Mouse (Mus musculus) megakaryocyte-erythroid progenitor cell, adult 5-6 weeks (primary cell): ENCODE measurements around the gene Syde1. TPM values are rescaled to one million over a fixed set of nuclear protein-coding genes. Genes with fewer than 3 reads are reported as not detected.
"Not testable (repeated sequence)": the region's sequence is repeated elsewhere in the genome, so short reads cannot be mapped to it uniquely, and the experiment has no call there.

Experiments used
- ATAC-seq: replicated peaks from 2 replicates; pipeline ENCODE4 v1.8.0; 2016; ENCODE audit warnings: mild to moderate bottlenecking, inconsistent platforms; ENCODE audit not compliant: severe bottlenecking, poor library complexity, low FRiP score, low TSS enrichment
- total RNA-seq, 2 experiments: library from RNA; stranded (forward) in 1 of 2; stranded (reverse) in 1 of 2; fragments of 200-1000, 215-1000 nt in 1 of 2; fragments of >200 nt in 1 of 2; fragmentation: Nextera tagmentation in 1 of 2; gene quantifications; 2 replicates each; pipeline ENCODE4 v1.2.3; 2014 to 2017

Gene Syde1
- 0.32 TPM in 1 of 2 replicates, not detected in the other for total RNA-seq (2014; fragmentation: Nextera tagmentation)
- not detected in 2 replicates for total RNA-seq (2017)

DNA sequence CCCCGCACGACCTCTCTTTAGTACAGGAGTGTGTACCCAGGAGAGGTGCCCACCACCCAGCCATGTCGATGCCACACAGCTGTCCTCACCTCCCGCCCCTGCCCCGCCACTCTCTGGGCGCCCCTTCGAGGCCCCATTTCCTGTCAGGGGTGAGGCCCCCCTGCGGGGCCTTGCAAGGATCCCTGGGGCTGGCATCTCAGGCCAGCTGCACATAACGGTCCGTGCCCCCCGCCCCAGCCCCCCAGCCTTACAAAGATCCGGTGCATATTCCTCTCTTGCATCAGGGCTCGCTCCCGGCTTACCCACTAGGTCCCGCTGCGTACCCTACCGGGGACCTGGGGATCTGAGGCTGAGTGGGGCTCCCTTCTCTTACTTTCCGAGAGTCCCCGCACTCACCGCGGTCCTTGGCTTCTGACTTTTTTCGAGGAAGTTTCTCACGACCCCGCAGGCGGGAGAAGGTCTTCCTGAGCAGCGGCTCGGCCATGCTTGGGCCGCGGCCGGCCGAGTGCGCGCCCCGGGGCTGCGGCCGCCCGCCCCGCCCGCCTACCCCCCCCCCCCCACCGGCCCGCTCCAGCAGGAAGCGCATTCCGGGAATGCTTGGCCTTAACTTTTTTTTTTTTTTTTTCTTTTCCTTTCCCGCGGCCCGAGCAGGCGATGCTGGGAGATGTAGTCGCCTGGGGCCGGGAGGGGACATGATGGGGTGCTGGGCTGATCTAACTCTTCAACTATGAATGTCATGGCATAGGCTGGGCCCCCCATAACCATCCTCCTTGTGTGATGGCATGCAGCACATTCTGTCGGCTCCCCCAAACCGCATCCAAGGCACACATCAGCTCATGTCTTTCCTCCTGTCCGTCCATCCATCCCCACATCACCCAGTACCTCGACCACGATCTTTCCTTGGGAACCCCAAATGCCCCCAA is at the start of gene Syde1:
TSS of gene Syde1 (minus strand) at position 559 of the 923 bp plus-strand sequence.
- ATAC-seq: no peak; the same call in 1 of the 2 replicates

DNA sequence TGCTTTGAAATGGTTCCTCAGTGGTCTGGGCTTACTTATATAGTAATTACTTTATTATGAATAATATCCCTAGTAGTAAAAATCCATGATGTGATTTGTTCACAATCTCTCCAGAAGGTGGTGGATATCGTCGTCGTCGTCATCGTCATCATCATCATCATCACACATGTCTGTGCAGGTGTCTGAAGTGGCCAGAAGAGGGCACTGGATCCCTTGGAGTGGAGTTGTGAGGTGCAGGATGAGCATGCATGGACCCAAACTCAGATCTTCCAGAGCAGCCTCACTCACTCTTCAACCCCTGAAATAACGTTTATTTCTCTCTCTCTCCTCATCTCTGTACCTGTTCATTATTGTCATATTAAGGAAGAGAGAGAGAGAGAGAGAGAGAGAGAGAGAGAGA is 40.5 kb upstream of the Syde1 start:
- peak; percentile 84 for ATAC-seq

DNA sequence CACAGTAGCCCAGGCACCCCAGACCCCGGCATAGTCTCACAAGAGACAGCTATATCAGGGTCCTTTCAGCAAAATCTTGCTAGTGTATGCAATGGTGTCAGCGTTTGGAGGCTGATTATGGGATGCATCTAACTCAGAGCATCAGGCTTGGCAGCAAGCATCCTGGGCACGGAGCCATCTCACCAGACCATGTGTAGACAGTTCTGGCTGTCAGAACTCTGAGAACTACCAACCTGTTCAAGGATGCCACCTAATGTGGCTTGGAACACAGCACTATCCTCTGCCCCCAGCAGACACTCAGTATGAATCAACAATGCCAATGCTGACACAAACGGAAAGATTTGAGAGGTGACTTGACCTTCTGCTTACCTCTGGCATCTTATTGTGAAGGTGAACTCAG is 38.4 kb upstream of the Syde1 start:
- no peak for ATAC-seq

DNA sequence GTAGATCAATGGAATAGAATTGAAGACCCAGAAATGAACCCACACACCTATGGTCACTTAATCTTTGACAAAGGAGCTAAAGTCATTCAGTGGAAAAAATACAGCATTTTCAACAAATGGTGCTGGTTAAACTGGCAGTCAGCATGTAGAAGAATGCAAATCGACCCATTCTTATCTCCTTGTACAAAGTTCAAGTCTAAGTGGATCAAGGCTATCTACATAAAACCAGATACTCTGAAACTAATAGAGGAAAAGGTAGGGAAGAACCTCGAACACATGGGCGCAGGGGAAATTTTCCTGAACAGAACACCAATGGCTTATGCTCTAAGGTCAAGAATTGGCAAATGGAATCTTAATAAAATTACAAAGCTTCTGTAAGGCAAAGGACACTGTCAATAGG is 31.4 kb upstream of the Syde1 start:
- not testable (repeated sequence) for ATAC-seq

DNA sequence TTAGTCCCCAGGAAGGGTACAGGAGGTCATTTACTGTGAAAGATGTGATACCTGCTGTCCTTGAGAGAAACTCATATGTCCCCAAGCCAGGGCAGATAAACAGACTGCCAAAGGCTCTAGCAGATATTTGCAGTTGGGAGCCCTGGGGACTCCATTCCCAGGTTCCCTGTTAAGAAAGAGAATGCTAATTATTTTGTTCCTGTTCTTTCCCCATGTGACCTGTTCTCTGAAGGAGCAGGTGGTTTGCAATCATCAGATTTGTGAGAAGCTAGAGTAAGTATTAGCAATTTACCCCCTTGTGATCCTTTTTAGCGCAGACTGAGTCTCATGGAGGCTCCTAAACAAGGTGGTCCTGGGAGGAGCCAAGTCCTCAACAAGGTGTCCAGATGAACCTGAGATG is 26.2 kb upstream of the Syde1 start, which contains the start of gene Olfr1357:
TSS of gene Olfr1357 (minus strand) at position 101 of the 400 bp plus-strand sequence.
- ATAC-seq: no peak

DNA sequence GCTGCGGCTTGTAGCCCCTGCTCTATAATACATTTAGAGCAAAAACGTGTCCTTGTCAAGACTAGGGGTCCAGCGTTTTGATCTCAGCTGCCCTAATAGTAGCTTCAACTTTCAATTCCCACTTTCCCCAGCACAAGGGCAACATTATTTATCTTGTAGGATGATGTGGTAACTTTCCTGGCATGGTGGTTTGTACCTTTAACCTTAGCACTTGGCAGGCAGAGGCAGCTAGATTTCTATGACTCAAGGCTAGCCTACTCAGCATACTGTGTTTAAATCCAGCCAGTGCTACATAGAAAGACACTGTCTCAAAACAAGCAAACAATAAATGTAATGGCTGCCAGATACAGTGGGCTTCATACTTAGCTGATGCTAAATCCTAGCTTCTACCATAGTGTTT is 15.8 kb upstream of the Syde1 start:
- no peak for ATAC-seq

DNA sequence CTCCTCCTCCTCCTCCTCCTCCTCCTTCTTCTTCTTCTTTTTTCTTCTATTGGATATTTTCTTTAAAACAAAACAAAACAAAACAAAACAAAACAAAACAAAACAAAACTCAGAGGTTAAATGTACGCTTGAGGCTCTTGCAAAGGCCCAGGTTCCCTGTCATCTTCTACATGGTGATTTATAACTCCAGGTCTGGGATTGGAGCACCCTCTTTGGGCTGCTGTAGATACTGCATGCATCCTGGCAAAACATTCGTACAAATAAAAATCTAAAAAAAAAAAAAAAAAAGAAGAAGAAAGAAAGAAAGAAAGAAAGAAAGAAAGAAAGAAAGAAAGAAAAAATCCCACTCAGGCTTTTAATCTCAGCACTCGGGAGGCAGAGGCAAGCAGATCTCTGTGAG is 13.3 kb upstream of the Syde1 start:
- ATAC-seq: peak; percentile 74; the same call in 1 of the 2 replicates

DNA sequence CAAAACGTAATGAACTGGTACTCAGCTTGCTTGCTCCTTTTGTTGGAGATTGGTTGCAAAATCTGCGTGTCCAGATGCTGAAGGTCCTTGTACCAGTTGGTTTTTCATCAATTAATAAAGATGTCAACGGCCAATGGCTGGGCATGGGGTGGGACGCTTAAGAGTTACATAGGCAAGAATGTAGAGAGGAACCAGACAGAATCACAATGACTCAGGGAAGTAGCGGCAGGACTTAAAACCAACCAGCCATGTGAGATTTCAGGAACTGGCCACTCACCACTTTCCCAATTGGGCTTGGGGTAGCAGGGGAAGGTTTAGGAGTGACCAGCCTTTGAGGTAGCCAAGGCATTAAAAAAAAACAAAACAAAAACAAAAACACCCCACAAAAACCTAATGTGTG is 8.1 kb upstream of the Syde1 start:
- ATAC-seq: no peak

DNA sequence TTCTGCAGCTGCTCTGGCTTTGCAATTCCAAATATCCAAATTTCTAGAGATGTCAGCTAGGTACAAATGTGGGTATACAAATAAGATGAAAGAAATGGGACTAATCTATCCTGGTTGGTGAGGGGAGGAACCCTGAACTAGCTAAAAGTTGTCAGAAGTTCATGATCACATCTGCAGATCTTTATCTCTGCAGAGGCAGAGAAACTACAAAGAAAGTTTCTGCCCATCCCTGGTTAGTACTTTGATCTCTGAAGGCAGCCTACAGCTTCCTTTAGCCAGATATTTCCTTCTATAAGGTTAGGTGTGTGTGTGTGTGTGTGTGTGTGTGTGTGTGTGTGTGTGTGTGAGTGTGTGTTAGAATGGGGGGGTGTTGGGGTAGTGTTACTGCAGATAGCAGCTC is 2.8 kb upstream of the Syde1 start:
- no peak for ATAC-seq

DNA sequence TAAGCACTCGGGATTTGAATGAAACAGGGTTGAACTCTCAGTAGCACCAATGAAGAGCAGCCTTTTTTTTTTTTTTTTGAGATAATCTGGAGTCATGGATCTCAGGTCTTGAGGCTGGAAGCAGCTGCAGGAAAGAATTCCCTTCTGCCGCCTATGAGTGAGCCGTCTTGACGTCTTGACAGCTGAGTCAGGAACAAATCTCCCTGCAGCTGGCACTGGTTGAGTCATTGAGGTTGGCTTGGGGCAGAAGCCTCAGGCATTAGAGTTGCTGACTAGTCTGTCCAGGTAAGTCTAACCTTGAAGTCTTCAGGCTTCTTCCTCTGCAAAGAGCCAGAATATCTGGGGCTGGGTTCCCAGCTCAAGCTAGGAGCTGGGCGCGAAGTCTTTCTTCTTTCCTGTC is 2.4 kb upstream of the Syde1 start:
- ATAC-seq: no peak

DNA sequence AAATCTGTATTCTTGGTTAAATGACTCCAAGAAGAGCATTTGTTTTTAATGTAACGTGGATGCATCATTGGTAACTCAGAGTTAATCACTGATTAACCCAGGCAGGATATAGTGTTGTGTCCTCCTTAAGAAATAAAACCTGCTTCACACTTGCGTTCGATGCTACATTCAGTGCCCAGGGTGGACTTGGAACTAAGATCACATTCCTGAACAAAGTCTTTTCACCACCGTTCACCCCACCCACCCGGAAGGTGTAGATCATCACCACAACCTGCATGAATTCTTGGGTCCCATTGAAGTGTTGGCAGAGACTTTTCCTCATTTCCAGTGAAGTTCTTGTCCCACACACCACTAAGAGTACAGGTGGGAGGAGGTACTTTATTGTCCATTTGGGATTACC is 2.0 kb upstream of the Syde1 start:
- no peak for ATAC-seq

DNA sequence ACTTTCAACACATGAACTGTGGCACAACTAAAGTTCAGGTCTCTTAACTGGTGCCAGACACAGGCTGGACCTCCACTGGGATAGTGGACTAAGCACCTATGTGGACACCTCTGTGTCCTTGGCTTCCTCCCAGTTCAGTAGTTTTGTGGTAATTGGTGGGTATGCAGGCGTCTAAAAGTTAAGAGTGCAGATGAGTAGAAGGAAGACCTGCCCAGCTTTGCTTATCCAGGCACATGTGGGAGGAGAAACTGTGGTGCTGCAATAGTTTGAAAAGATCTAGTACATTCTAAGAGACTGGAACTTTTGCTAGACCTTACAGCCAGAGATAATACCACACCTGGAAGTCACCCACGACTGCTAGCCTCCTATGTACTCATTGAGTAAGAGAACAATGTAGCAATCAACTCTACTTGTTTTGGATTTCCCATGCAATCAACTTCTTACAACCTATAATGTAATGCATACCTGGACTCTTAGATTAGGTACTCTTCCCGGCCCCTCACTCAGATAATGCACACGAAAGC is 1.2 kb upstream of the Syde1 start:
- ATAC-seq: no peak

DNA sequence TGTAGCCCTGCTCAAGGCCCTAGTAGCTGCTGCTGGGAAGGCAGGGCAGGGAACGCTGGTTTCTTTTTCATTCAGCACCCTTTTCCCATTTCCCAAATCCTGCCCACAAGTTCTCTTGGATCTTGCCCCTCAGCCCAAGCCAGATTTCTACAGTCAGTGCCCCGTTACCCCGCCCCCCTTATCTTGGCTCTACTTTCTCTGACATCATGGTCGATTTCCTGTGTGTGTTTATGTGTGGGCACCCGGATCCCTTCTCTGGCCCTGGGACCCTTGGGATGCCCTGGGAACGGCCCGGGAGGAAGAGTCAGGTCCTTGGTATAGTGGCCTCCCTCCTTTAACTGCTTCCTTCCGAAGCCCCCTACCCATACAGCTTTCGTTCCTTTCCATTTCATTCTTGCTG is 1.0 kb downstream of the Syde1 start:
- ATAC-seq: 0 out of 2 replicates have a peak, but pooled peaks have one; percentile 35

DNA sequence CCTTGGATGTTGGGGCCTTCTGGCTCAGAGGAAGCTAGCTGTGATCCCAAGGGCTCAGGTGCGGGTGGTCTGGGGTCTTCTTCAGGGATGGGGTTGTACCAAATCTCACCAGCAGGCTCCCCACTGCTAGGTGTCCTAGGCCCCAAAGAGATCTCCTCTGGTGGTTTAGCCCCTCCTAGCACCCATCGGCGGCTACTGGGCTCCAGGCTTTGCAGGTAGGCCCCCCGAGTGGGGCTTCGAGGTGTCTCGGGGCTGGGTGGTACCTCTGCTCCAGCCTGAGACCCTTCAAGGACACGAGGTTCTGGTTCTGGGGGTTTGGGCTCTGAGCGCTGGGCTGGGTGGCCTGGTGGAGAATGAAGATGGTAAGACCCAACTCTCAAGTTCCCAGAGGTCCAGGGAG is 1.9 kb downstream of the Syde1 start:
- ATAC-seq: no peak

DNA sequence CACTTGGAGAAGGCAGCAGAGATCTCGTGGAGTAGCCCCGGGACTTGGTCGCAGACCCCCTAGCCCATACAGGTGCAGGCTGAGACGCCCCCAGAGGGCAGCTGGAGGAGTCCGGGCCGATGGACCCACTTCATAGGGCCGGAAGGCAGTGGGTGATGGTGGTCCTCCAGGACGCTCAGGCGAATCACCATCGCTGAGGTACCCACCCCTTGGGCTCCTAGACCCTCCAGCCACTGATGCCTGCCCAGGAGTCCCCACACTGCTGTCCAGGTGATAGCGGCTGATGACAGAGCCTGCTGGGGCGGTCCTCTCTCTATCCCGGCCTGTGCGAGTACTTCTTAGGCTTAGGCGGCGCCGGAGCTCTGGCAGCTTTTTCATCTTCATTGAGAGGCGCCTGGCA is 2.5 kb downstream of the Syde1 start:
- no peak for ATAC-seq

DNA sequence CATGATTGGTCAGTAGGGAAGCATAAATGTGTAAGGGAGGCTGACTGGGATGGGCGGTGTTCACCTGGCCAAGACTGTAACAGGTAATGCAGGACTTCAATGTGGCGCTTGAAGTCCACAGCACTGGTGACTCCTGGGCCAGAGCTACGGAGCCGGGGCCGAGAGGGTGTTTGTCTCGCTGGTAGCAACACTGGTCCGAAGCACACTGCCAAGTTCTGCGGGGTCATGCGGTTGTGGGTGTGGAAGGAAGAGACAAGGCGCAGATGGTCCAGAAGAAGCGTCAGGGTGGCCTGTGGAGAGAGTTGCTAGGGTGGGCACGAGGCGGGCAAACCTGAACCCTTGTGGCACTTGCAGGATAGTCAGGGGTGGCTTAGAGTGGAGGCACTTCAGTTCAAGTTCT is 5.7 kb downstream of the Syde1 start:
- no peak for ATAC-seq

DNA sequence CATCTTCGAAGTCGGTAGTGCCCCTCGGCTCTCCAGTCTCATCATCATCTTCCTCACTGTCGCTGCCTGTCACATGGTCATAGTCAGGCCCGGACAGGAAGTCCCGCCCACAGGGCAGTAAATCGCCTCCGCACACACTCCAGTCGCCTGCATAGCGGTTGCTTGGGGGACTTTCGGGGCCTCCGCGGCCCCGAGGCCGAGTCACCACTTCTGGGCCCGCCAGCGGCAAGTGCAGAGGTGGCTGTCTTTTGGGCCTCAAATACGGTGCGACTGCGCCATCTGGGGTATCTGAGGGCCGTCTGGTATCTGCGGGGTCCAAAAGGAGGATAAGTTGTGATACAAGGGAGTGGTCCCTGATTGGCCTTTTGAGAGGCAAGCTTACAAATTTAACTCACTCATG is 6.2 kb downstream of the Syde1 start:
- no peak for ATAC-seq

DNA sequence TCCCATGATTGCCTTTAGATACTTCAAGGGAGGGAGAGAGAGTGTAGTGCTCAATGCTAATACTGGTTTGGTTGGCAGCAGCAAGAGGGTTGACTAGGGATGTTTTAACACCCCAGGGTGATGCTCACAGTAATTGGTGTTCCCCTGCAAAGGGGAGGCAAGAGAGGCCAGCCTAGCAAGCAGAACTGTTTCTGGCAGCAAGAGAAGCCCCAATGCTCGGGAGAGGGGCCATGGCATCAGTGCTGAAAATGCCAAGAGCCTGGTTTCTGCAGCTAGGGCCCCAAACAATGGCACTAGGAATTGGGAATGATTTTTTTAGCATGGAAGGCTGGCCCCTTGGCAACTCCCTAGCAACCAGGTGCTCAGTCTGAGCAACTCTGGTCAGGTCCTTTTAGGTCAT is 6.8 kb downstream of the Syde1 start:
- ATAC-seq: no peak

DNA sequence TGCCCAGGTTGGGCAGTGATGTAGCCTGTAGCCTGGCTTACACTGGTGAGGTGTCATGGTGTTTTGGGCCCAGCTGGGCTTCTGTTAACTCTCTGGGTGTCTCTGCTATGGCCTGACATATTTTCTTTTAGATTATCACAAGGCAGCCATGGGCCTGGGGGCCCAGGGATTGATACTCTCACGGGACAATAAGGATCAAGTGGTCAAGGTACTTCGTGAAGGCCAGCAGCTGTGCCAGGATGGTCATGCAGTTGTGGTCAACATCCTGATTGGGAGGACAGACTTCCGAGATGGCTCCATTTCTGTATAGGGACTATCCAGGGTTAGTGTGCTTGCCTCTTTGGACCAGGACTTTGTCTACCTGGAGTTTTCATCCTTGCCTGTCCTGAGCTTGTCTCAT is 7.8 kb downstream of the Syde1 start:
- ATAC-seq: no peak

DNA sequence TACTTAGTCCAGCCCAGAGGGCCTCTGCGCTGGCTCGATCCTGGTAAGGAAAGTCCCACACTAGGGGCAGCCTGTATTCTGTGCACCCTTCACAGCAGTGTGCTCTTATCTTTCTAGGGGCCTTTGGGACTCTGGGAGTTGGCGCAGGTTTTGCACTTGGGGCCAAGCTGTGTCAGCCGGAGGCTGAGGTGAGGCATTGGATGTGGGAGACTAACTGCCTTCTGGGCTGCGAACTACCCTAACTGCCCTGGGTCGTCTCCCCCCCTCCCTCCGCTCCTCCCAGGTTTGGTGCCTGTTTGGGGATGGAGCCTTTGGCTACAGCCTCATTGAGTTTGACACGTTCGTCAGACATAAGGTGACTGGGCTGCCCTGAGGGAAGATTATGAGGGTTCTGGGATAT is 8.4 kb downstream of the Syde1 start:
- ATAC-seq: no peak

DNA sequence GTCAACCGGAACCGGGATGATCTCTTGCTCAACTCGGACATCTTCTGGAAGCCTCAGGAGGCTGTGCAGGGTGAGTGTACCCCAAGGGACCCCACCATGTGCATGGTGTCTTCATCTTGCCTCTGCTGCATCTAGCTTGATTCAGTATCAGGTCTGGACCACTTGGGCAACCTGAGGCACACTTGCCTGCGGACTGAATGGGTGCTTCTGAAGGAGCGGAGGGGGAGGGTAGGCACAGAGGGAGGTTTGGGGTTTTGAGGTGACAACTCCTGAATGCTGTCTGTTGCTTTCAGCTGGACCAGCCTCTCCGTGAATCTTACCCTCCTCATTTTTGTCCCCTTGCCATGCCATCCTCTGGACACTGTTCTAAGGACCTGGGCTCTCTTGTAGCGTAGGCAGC is 10.6 kb downstream of the Syde1 start:
- no peak for ATAC-seq
